ENCODE assay signal across 9 mouse cellular contexts in genomic region chr7:30394379-30394778, GRCm38 (mm10). TPM values are rescaled to one million over a fixed set of nuclear protein-coding genes. Genes with fewer than 3 reads are reported as not detected.
DNase-seq lines count a peak whose midpoint lies in the region; ATAC-seq and TF ChIP-seq lines count a peak whose summit lies in the region.
"Had no signal": no experiment of that assay in that cellular context is flagged by ENCODE, and none has a peak within 500 bp of the region (broad histone marks: within the 10 kb centered on the region; RNA-seq: fewer than 3 reads in every experiment).

No protein-coding gene starts in this region.

- H3K4me2 ChIP-seq in limb, embryonic 14.5 days (replicated peaks; ENCODE audit: low read depth, low read length, severe bottlenecking), result no peak overlapping the region
- H3K4me2 ChIP-seq in lung, embryonic 16.5 days (ENCODE audit: low read depth, low read length), result no peak overlapping the region
- no peak overlapping the region for H3K4me2 ChIP-seq in stomach, embryonic 16.5 days (ENCODE audit: low read depth, low read length)
- H3K4me2 ChIP-seq in hindbrain, embryonic 16.5 days (ENCODE audit: low read length), result no peak overlapping the region

- peak; percentile 4 for DNase-seq in limb, embryonic 14.5 days (ENCODE audit: low spot score)
- DNase-seq in limb, embryonic 10.5 days (ENCODE audit: low spot score), result no peak
- DNase-seq in embryo, embryonic 10 days (ENCODE audit: low spot score), result peak; percentile 41
- no peak for DNase-seq in cerebellum, postnatal 25 days

- H3K27ac ChIP-seq in limb, embryonic 14.5 days (replicated peaks; ENCODE audit: low read depth, low read length), result no peak overlapping the region
- no peak overlapping the region for H3K27ac ChIP-seq in limb, embryonic 10.5 days
- peak overlapping the region; percentile 65 for H3K27ac ChIP-seq in lung, embryonic 16.5 days (ENCODE audit: low read length)
- H3K27ac ChIP-seq in stomach, embryonic 16.5 days (ENCODE audit: low read length), result peak overlapping the region; percentile 18; the same call in 1 of the 2 replicates
- no peak overlapping the region for H3K27ac ChIP-seq in hindbrain, embryonic 16.5 days (ENCODE audit: low read depth, low read length)

- H3K9ac ChIP-seq in limb, embryonic 14.5 days (ENCODE audit: low read depth, low read length, severe bottlenecking), result no peak overlapping the region
- H3K9ac ChIP-seq in lung, embryonic 16.5 days (ENCODE audit: low read length), result no peak overlapping the region
- no peak overlapping the region for H3K9ac ChIP-seq in stomach, embryonic 16.5 days (ENCODE audit: low read length)
- no peak overlapping the region for H3K9ac ChIP-seq in hindbrain, embryonic 16.5 days (ENCODE audit: low read depth, low read length)

- H3K4me1 ChIP-seq in limb, embryonic 14.5 days (ENCODE audit: control insufficient read depth, insufficient read depth, low read length), result no peaks in the 10 kb centered on the region
- H3K4me1 ChIP-seq in limb, embryonic 10.5 days, result no peaks in the 10 kb centered on the region
- no peaks in the 10 kb centered on the region for H3K4me1 ChIP-seq in lung, embryonic 16.5 days (replicated peaks; ENCODE audit: control insufficient read depth, insufficient read depth, low read length)
- H3K4me1 ChIP-seq in stomach, embryonic 16.5 days (ENCODE audit: control insufficient read depth, insufficient read depth, low read length), result no peaks in the 10 kb centered on the region
- H3K4me1 ChIP-seq in hindbrain, embryonic 16.5 days (ENCODE audit: control insufficient read depth, insufficient read depth, low read depth, low read length), result no peaks in the 10 kb centered on the region

- H3K9me3 ChIP-seq in limb, embryonic 14.5 days (ENCODE audit: control insufficient read depth, low read length), result no peaks in the 10 kb centered on the region
- no peaks in the 10 kb centered on the region for H3K9me3 ChIP-seq in limb, embryonic 10.5 days (replicated peaks)
- H3K9me3 ChIP-seq in lung, embryonic 16.5 days (ENCODE audit: control insufficient read depth, low read length), result no peaks in the 10 kb centered on the region
- no peaks in the 10 kb centered on the region for H3K9me3 ChIP-seq in stomach, embryonic 16.5 days (replicated peaks; ENCODE audit: control insufficient read depth, low read length)
- H3K9me3 ChIP-seq in hindbrain, embryonic 16.5 days (ENCODE audit: control insufficient read depth, low read length), result no peaks in the 10 kb centered on the region

- no peaks in the 10 kb centered on the region for H3K36me3 ChIP-seq in limb, embryonic 14.5 days (ENCODE audit: control insufficient read depth, insufficient read depth, low read length)
- no peaks in the 10 kb centered on the region for H3K36me3 ChIP-seq in limb, embryonic 10.5 days
- H3K36me3 ChIP-seq in lung, embryonic 16.5 days (ENCODE audit: control insufficient read depth, insufficient read depth, low read length), result no peaks in the 10 kb centered on the region
- H3K36me3 ChIP-seq in stomach, embryonic 16.5 days (ENCODE audit: control insufficient read depth, insufficient read depth, low read length), result no peaks in the 10 kb centered on the region
- no peaks in the 10 kb centered on the region for H3K36me3 ChIP-seq in hindbrain, embryonic 16.5 days (ENCODE audit: control insufficient read depth, insufficient read depth, low read length)

- H3K27me3 ChIP-seq in limb, embryonic 14.5 days (ENCODE audit: control insufficient read depth, insufficient read depth, low read length), result no peaks in the 10 kb centered on the region
- no peaks in the 10 kb centered on the region for H3K27me3 ChIP-seq in limb, embryonic 10.5 days (ENCODE audit: low read depth, poor library complexity, severe bottlenecking)
- no peaks in the 10 kb centered on the region for H3K27me3 ChIP-seq in lung, embryonic 16.5 days (ENCODE audit: control insufficient read depth, insufficient read depth, low read depth, low read length)
- H3K27me3 ChIP-seq in stomach, embryonic 16.5 days (ENCODE audit: control insufficient read depth, insufficient read depth, low read length), result no peaks in the 10 kb centered on the region
- no peaks in the 10 kb centered on the region for H3K27me3 ChIP-seq in hindbrain, embryonic 16.5 days (replicated peaks; ENCODE audit: control insufficient read depth, insufficient read depth, low read length)

- no peak for TF ChIP-seq POLR2A in limb, embryonic 14.5 days (IDR thresholded peaks at IDR 0.05; ENCODE audit: borderline replicate concordance, extremely low read depth, insufficient read depth, insufficient read length)

- 0 out of 2 replicates have a peak, but pooled peaks have one; percentile 37 for ATAC-seq in limb, embryonic 14.5 days (ENCODE audit: low FRiP score, low read depth)
- peak; percentile 95 for ATAC-seq in inflammation-experienced regulatory T-cells, adult 6 months
- ATAC-seq in lung, embryonic 16.5 days (ENCODE audit: low read depth), result peak; percentile 84
- 0 out of 2 replicates have a peak, but pooled peaks have one; percentile 33 for ATAC-seq in stomach, embryonic 16.5 days (ENCODE audit: insufficient read depth, low FRiP score)
- ATAC-seq in hindbrain, embryonic 16.5 days, result no peak

- 60% methylated on average over 11 of the region's 11 CpGs for WGBS in limb, embryonic 14.5 days
- WGBS in limb, embryonic 10.5 days, result 67% methylated on average over 11 of the region's 11 CpGs
- 35% methylated on average over 11 of the region's 11 CpGs for WGBS in lung, embryonic 16.5 days
- WGBS in stomach, embryonic 16.5 days, result 54% methylated on average over 11 of the region's 11 CpGs
- WGBS in hindbrain, embryonic 16.5 days, result 53% methylated on average over 11 of the region's 11 CpGs

- H3K4me3 ChIP-seq in limb, embryonic 14.5 days (replicated peaks; ENCODE audit: low read length), result no peak overlapping the region
- H3K4me3 ChIP-seq in limb, embryonic 10.5 days, result no peak overlapping the region
- no peak overlapping the region for H3K4me3 ChIP-seq in lung, embryonic 16.5 days (ENCODE audit: low read length)
- H3K4me3 ChIP-seq in stomach, embryonic 16.5 days (replicated peaks; ENCODE audit: low read length), result no peak overlapping the region
- no peak overlapping the region for H3K4me3 ChIP-seq in hindbrain, embryonic 16.5 days (ENCODE audit: low read length)

RNA-seq across cellular contexts. Expression of gene Tyrobp, which starts 19.2 kb away (rescaled TPM):
- 54.2 and 79.2 TPM in 2 replicates for polyA plus RNA-seq in limb, embryonic 14.5 days (2012; rRNA removed)
- polyA plus RNA-seq in limb, embryonic 14.5 days (2014; fragmentation: Nextera tagmentation; extraction: Ambion mirVana), result 69.8 and 84.7 TPM in 2 replicates
- 7.6 and 8.6 TPM in 2 replicates for polyA plus RNA-seq in limb, embryonic 10.5 days (2016; fragmentation: Nextera tagmentation; extraction: Ambion mirVana)
- 10 to 100 TPM in 1 of 3 experiments, 1 to 10 TPM in 1, under 1 TPM in 1; 0.79 to 15.0 (median 2.2) TPM for polyA plus RNA-seq in inflammation-experienced regulatory T-cells, adult 6 months (2017; shearing (Covaris generic))
- 53.5 and 63.9 TPM in 2 replicates for polyA plus RNA-seq in lung, embryonic 16.5 days (2015; fragmentation: Nextera tagmentation; extraction: Ambion mirVana)
- polyA plus RNA-seq in stomach, embryonic 16.5 days (2015; fragmentation: Nextera tagmentation; extraction: Ambion mirVana), result 71.0 and 75.8 TPM in 2 replicates
- polyA plus RNA-seq in hindbrain, embryonic 16.5 days (2015; fragmentation: Nextera tagmentation; extraction: Ambion mirVana), result 29.7 and 31.5 TPM in 2 replicates

RNA-seq across cellular contexts. Expression of gene Hcst, which starts 25.3 kb away (rescaled TPM):
- polyA plus RNA-seq in limb, embryonic 14.5 days (2012; rRNA removed), result 1.9 and 2.2 TPM in 2 replicates
- polyA plus RNA-seq in limb, embryonic 14.5 days (2014; fragmentation: Nextera tagmentation; extraction: Ambion mirVana), result 0.70 and 3.0 TPM in 2 replicates
- not detected in 2 replicates for polyA plus RNA-seq in limb, embryonic 10.5 days (2016; fragmentation: Nextera tagmentation; extraction: Ambion mirVana)
- 100 to 1,000 TPM; 484 to 574 (median 552) TPM for polyA plus RNA-seq in inflammation-experienced regulatory T-cells, adult 6 months (2017; shearing (Covaris generic))
- polyA plus RNA-seq in lung, embryonic 16.5 days (2015; fragmentation: Nextera tagmentation; extraction: Ambion mirVana), result 2.0 and 2.6 TPM in 2 replicates
- 1.9 and 2.0 TPM in 2 replicates for polyA plus RNA-seq in stomach, embryonic 16.5 days (2015; fragmentation: Nextera tagmentation; extraction: Ambion mirVana)
- 0.95 and 0.97 TPM in 2 replicates for polyA plus RNA-seq in hindbrain, embryonic 16.5 days (2015; fragmentation: Nextera tagmentation; extraction: Ambion mirVana)
- polyA plus RNA-seq: neural tube, embryonic 14.5 days had no signal

RNA-seq across cellular contexts. Expression of gene Nfkbid, which starts 27.2 kb away (rescaled TPM):
- 3.0 and 3.5 TPM in 2 replicates for polyA plus RNA-seq in limb, embryonic 14.5 days (2012; rRNA removed)
- polyA plus RNA-seq in limb, embryonic 14.5 days (2014; fragmentation: Nextera tagmentation; extraction: Ambion mirVana), result 1.7 and 2.2 TPM in 2 replicates
- polyA plus RNA-seq in limb, embryonic 10.5 days (2016; fragmentation: Nextera tagmentation; extraction: Ambion mirVana), result 0.55 and 1.2 TPM in 2 replicates
- polyA plus RNA-seq in inflammation-experienced regulatory T-cells, adult 6 months (2017; shearing (Covaris generic)), result 10 to 100 TPM; 37.3 to 50.8 (median 41.1) TPM
- polyA plus RNA-seq in lung, embryonic 16.5 days (2015; fragmentation: Nextera tagmentation; extraction: Ambion mirVana), result 1.9 and 2.0 TPM in 2 replicates
- 1.5 and 2.0 TPM in 2 replicates for polyA plus RNA-seq in stomach, embryonic 16.5 days (2015; fragmentation: Nextera tagmentation; extraction: Ambion mirVana)
- 2.5 and 2.9 TPM in 2 replicates for polyA plus RNA-seq in hindbrain, embryonic 16.5 days (2015; fragmentation: Nextera tagmentation; extraction: Ambion mirVana)

RNA-seq across cellular contexts. Expression of gene Lrfn3, which starts 31.8 kb away (rescaled TPM):
- 11.5 and 17.7 TPM in 2 replicates for polyA plus RNA-seq in limb, embryonic 14.5 days (2012; rRNA removed)
- 6.3 and 6.9 TPM in 2 replicates for polyA plus RNA-seq in limb, embryonic 14.5 days (2014; fragmentation: Nextera tagmentation; extraction: Ambion mirVana)
- polyA plus RNA-seq in limb, embryonic 10.5 days (2016; fragmentation: Nextera tagmentation; extraction: Ambion mirVana), result 4.0 and 4.2 TPM in 2 replicates
- not detected for polyA plus RNA-seq in inflammation-experienced regulatory T-cells, adult 6 months (2017; shearing (Covaris generic))
- 3.5 and 3.9 TPM in 2 replicates for polyA plus RNA-seq in lung, embryonic 16.5 days (2015; fragmentation: Nextera tagmentation; extraction: Ambion mirVana)
- 4.0 and 4.6 TPM in 2 replicates for polyA plus RNA-seq in stomach, embryonic 16.5 days (2015; fragmentation: Nextera tagmentation; extraction: Ambion mirVana)
- 15.8 and 16.8 TPM in 2 replicates for polyA plus RNA-seq in hindbrain, embryonic 16.5 days (2015; fragmentation: Nextera tagmentation; extraction: Ambion mirVana)

RNA-seq across cellular contexts. Expression of gene Aplp1, which starts 51.0 kb away (rescaled TPM):
- 41.9 and 55.5 TPM in 2 replicates for polyA plus RNA-seq in limb, embryonic 14.5 days (2012; rRNA removed)
- 31.4 and 37.4 TPM in 2 replicates for polyA plus RNA-seq in limb, embryonic 14.5 days (2014; fragmentation: Nextera tagmentation; extraction: Ambion mirVana)
- 8.4 and 13.4 TPM in 2 replicates for polyA plus RNA-seq in limb, embryonic 10.5 days (2016; fragmentation: Nextera tagmentation; extraction: Ambion mirVana)
- polyA plus RNA-seq in inflammation-experienced regulatory T-cells, adult 6 months (2017; shearing (Covaris generic)), result 1 to 10 TPM; 6.0 to 7.4 (median 6.0) TPM
- polyA plus RNA-seq in lung, embryonic 16.5 days (2015; fragmentation: Nextera tagmentation; extraction: Ambion mirVana), result 20.4 and 22.3 TPM in 2 replicates
- polyA plus RNA-seq in stomach, embryonic 16.5 days (2015; fragmentation: Nextera tagmentation; extraction: Ambion mirVana), result 29.2 and 33.0 TPM in 2 replicates
- polyA plus RNA-seq in hindbrain, embryonic 16.5 days (2015; fragmentation: Nextera tagmentation; extraction: Ambion mirVana), result 742 and 752 TPM in 2 replicates

Comparison
In these comparisons a context has a peak if more than half of its experiments do, and no peak if none do; other contexts are left out.
1. DNase-seq: peak in limb, embryonic 14.5 days (single experiment) and embryo, embryonic 10 days (single experiment); none in limb, embryonic 10.5 days (single experiment) and cerebellum, postnatal 25 days (0 of 2).
2. H3K27ac ChIP-seq: peak in lung, embryonic 16.5 days (single experiment) and stomach, embryonic 16.5 days (single experiment); none in limb, embryonic 14.5 days (single experiment), limb, embryonic 10.5 days (single experiment) and hindbrain, embryonic 16.5 days (single experiment).
3. RNA of gene Hcst, which starts 25.3 kb away (polyA plus RNA-seq): 484 to 574 TPM in inflammation-experienced regulatory T-cells, adult 6 months; 0.70 to 3.0 TPM in limb, embryonic 14.5 days, 2.0 to 2.6 TPM in lung, embryonic 16.5 days, 1.9 to 2.0 TPM in stomach, embryonic 16.5 days, 0.95 to 0.97 TPM in hindbrain, embryonic 16.5 days and not detected in limb, embryonic 10.5 days; every median in the first group is over 100 times any median in the second.